Mouse (Mus musculus) kidney, postnatal 25 days (tissue): ENCODE measurements at regions not wholly inside any gene's neighbourhood (a gene's known extent, or its start where the extent isn't known, plus 50 kb on each side); places are given as distances from the start of the nearest gene placed in this dataset.

ENCODE experiments used
- DNase-seq, 2 experiments: peaks; one replicate each; pipeline ENCODE4 v3.0.0; 2021; ENCODE audit warnings: mixed read lengths in 2 of 2

GRCm38 (mm10) chr1:61181099-61181821 lies 203.5 kb downstream of the Icos start:
- DNase-seq = peak; percentile 87 to 94

- DNase-seq = no peak
These were observed 209.8 kb downstream of the Icos start for GRCm38 (mm10) chr1:61187381-61188100.

- no peak for DNase-seq
These were observed 213.2 kb downstream of the Icos start for GRCm38 (mm10) chr1:61190921-61191320.

GRCm38 (mm10) chr1:61198549-61199062 lies 220.9 kb downstream of the Icos start:
- no peak for DNase-seq

GRCm38 (mm10) chr1:61201006-61201405 lies 223.3 kb downstream of the Icos start:
- no peak for DNase-seq

- no peak for DNase-seq
These were observed 224.4 kb downstream of the Icos start for GRCm38 (mm10) chr1:61202079-61202478.

- no peak for DNase-seq
These were observed 225.4 kb downstream of the Icos start for GRCm38 (mm10) chr1:61203170-61203569.

GRCm38 (mm10) chr1:61203612-61204011 lies 225.9 kb downstream of the Icos start:
- DNase-seq = no peak

GRCm38 (mm10) chr1:61205137-61205536 lies 227.4 kb downstream of the Icos start:
- DNase-seq = no peak

- no peak for DNase-seq
These were observed 229.2 kb downstream of the Icos start for GRCm38 (mm10) chr1:61206861-61207380.

- DNase-seq = no peak
These were observed 230.7 kb downstream of the Icos start for GRCm38 (mm10) chr1:61208386-61208785.

- DNase-seq = no peak
These were observed 243.4 kb downstream of the Icos start for GRCm38 (mm10) chr1:61221131-61221530.

GRCm38 (mm10) chr1:61228942-61229341 lies 251.2 kb downstream of the Icos start:
- DNase-seq = no peak

GRCm38 (mm10) chr1:61233001-61233400 lies 255.3 kb downstream of the Icos start:
- no peak for DNase-seq

GRCm38 (mm10) chr1:61233476-61234297 lies 256.0 kb downstream of the Icos start:
- peak in 1 of 2 experiments; percentile 36 for DNase-seq

- DNase-seq = no peak
These were observed 256.6 kb downstream of the Icos start for GRCm38 (mm10) chr1:61234298-61234682.

- no peak for DNase-seq
These were observed 258.8 kb downstream of the Icos start for GRCm38 (mm10) chr1:61236511-61236910.

- DNase-seq = no peak
These were observed 260.9 kb downstream of the Icos start for GRCm38 (mm10) chr1:61238668-61239067.

GRCm38 (mm10) chr1:61257561-61257960 lies 279.8 kb downstream of the Icos start:
- no peak for DNase-seq

GRCm38 (mm10) chr1:61263466-61263865 lies 285.7 kb downstream of the Icos start:
- no peak for DNase-seq

- no peak for DNase-seq
These were observed 288.0 kb downstream of the Icos start for GRCm38 (mm10) chr1:61265706-61266127.

- no peak for DNase-seq
These were observed 296.1 kb downstream of the Icos start for GRCm38 (mm10) chr1:61273843-61274242.

- no peak for DNase-seq
These were observed 296.5 kb downstream of the Icos start for GRCm38 (mm10) chr1:61274244-61274643.
